8 mouse cellular contexts compared by ENCODE assay signal in genomic region chr5:22745885-22746532, GRCm38 (mm10). TPM values are rescaled to one million over a fixed set of nuclear protein-coding genes. Genes with fewer than 3 reads are reported as not detected.
A peak's percentile ranks its signal among the peaks of the same experiment; 100 is the strongest.
DNase-seq lines count a peak whose midpoint lies in the region; ATAC-seq and TF ChIP-seq lines count a peak whose summit lies in the region.

Gene Lhfpl3 (plus strand): TSS chr5:22746059.

- no peak within 1 kb of the TSS for H3K4me3 ChIP-seq in lung, adult 2 months (replicated peaks; ENCODE audit: extremely low read depth, low read depth, low read length)
- H3K4me3 ChIP-seq in liver, embryonic 15.5 days (replicated peaks): peak within 1 kb of the TSS; percentile 34

- H3K4me2 ChIP-seq in liver, embryonic 15.5 days: peak within 1 kb of the TSS; percentile 54

- H3K4me1 ChIP-seq in lung, adult 2 months (ENCODE audit: control insufficient read depth, insufficient read depth, low read length): no peaks in the 10 kb centered on the region
- no peaks in the 10 kb centered on the region for H3K4me1 ChIP-seq in liver, embryonic 15.5 days (replicated peaks)

- H3K9me3 ChIP-seq in liver, embryonic 15.5 days (replicated peaks): no peaks in the 10 kb centered on the region

- TF ChIP-seq CTCF in lung, adult 2 months (IDR thresholded peaks at IDR 0.05; ENCODE audit: insufficient read depth, low read length): no peak

- H3K27ac ChIP-seq in liver, embryonic 15.5 days (replicated peaks): no peak within 1 kb of the TSS

- under 1% methylated on average over 44 of the region's 53 CpGs for WGBS in lung, adult 2 months
- WGBS in liver, embryonic 15.5 days (ENCODE audit: insufficient replicate concordance): 1% methylated on average over 52 of the region's 53 CpGs

- no peak for ATAC-seq in liver, embryonic 15.5 days (ENCODE audit: insufficient read depth)

- peak; percentile 16 for DNase-seq in lung, postnatal 10 days
- no peak for DNase-seq in lung, adult 2 months
- DNase-seq in cerebellum, adult 8-10 months: peak; percentile 41
- peak; percentile 32 for DNase-seq in forelimb bud, embryonic 11.5 days (ENCODE audit: low read depth, low spot score)
- DNase-seq in kidney, postnatal 14 days: peak; percentile 13
- peak; percentile 64 for DNase-seq in right cerebral cortex, postnatal 25 days
- no peak for DNase-seq in spleen, postnatal 36 days (ENCODE audit: low spot score in 2 of 2)

- peaks cover 39% of the 10 kb centered on the region for H3K27me3 ChIP-seq in liver, embryonic 15.5 days

- TF ChIP-seq POLR2A in lung, adult 2 months (IDR thresholded peaks at IDR 0.05; ENCODE audit: borderline replicate concordance, extremely low read depth, low read depth, low read length): no peak

- H3K36me3 ChIP-seq in liver, embryonic 15.5 days (replicated peaks): no peaks in the 10 kb centered on the region

- no peak within 1 kb of the TSS for H3K9ac ChIP-seq in liver, embryonic 15.5 days

RNA-seq across cellular contexts. Expression of gene Lhfpl3, which starts in this region (rescaled TPM):
- polyA plus RNA-seq in lung, adult 2 months (2012; rRNA removed): 0.06 and 0.12 TPM in 2 replicates
- 0.03 and 0.07 TPM in 2 replicates for polyA plus RNA-seq in liver, embryonic 15.5 days (2015; fragmentation: Nextera tagmentation; extraction: Ambion mirVana)

Comparison
In these comparisons a context has a peak if more than half of its experiments do, and no peak if none do; other contexts are left out.
1. DNase-seq: peak in lung, postnatal 10 days (single experiment), cerebellum, adult 8-10 months (single experiment), forelimb bud, embryonic 11.5 days (single experiment), kidney, postnatal 14 days (single experiment) and right cerebral cortex, postnatal 25 days (single experiment); none in lung, adult 2 months (single experiment) and spleen, postnatal 36 days (0 of 2).